Mouse (Mus musculus) midbrain, embryonic 16.5 days (tissue): Measurements from ENCODE around the gene Tmem132a. TPM values are rescaled to one million over a fixed set of nuclear protein-coding genes. Genes with fewer than 3 reads are reported as not detected.

Experiments
- ATAC-seq: fragments of 200-750 bp; cut with Nextera tagmentation; 2 replicates; pipeline ENCODE4 v1.8.0; 2017; ENCODE audit warnings: moderate TSS enrichment
- H3K27ac ChIP-seq: fragments of 300-500 bp; sonication (generic); 2 replicates; pipeline ENCODE4 v1.5.1; 2014; ENCODE audit warnings: mild to moderate bottlenecking, low read length, mixed read lengths
- H3K27me3 ChIP-seq: fragments of 300-500 bp; sonication (generic); 2 replicates; pipeline ENCODE4 v1.6.1; 2014; ENCODE audit warnings: low read depth, low read length, mixed read lengths; ENCODE audit not compliant: control insufficient read depth, insufficient read depth
- H3K36me3 ChIP-seq: fragments of 300-500 bp; sonication (generic); 2 replicates; pipeline ENCODE4 v1.6.1; 2014; ENCODE audit warnings: mild to moderate bottlenecking, low read length, moderate library complexity, mixed read lengths; ENCODE audit not compliant: control insufficient read depth, insufficient read depth
- H3K4me1 ChIP-seq: fragments of 300-500 bp; sonication (generic); 2 replicates; pipeline ENCODE4 v1.6.1; 2014; ENCODE audit warnings: mild to moderate bottlenecking, low read length, mixed read lengths; ENCODE audit not compliant: control insufficient read depth, insufficient read depth
- H3K4me2 ChIP-seq: fragments of 300-500 bp; sonication (generic); 2 replicates; pipeline ENCODE4 v1.6.1; 2014; ENCODE audit warnings: mild to moderate bottlenecking, low read length, mixed read lengths
- H3K4me3 ChIP-seq: fragments of 300-500 bp; sonication (generic); 2 replicates; pipeline ENCODE4 v1.5.1; 2014; ENCODE audit warnings: low read depth, mild to moderate bottlenecking, low read length, moderate library complexity, mixed read lengths
- H3K9ac ChIP-seq: fragments of 300-500 bp; sonication (generic); 2 replicates; pipeline ENCODE4 v1.6.1; 2014; ENCODE audit warnings: low read depth, low read length, mixed read lengths
- H3K9me3 ChIP-seq: fragments of 300-500 bp; sonication (generic); replicated peaks from 2 replicates; pipeline ENCODE4 v1.6.1; 2014; ENCODE audit warnings: mild to moderate bottlenecking, low read length, mixed read lengths; ENCODE audit not compliant: control insufficient read depth, poor library complexity, severe bottlenecking
- WGBS: fragments of 180-500 bp; shearing (Covaris S2); extraction: QIAGEN DNeasy Blood & Tissue Kit; methylation state at CpG from one replicate; pipeline ENCODE4 v1.1.7; 2014; 5-methylcytosine and 5-hydroxymethylcytosine counted together
- polyA plus RNA-seq: library from polyadenylated mRNA; unstranded; fragments of >200 nt; fragmentation: Nextera tagmentation; extraction: Ambion mirVana; gene quantifications from 2 replicates; pipeline ENCODE4 v1.2.1, GENCODE M21; 2015

The Tmem132a gene
- polyA plus RNA-seq, 1 experiment from 2014 or later = 242 TPM

DNA sequence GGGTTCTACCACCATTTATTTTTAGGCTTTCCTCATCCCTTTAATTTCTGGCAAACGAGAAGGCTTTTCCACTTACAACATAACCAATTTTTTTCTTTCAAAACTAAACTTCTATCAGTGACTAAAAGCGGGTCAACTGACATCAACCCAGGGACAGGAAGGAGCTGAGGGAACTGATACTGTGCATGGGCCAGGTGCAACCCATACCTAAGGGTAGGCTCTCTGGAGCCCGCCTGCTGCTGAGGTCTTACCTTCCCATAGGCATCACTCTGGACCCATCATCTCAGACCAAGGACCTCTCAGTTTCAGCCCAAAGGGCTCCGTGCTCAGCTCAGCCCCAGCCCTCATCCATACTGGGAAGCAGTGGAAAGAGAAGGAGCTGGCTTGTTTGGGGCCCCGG lies 41.4 kb downstream of the Tmem132a start:
- Histone ChIP-seq H3K4me1 (no peaks in the 10 kb centered on the region), H3K9ac (no peak overlapping the region), H3K4me3 (no peak overlapping the region), H3K36me3 (no peaks in the 10 kb centered on the region), H3K27ac (no peak overlapping the region), H3K9me3 (no peaks in the 10 kb centered on the region), H3K27me3 (no peaks in the 10 kb centered on the region), H3K4me2 (no peak overlapping the region)
- ATAC-seq = no peak
- 94% methylated on average over 5 of the region's 5 CpGs for WGBS

DNA sequence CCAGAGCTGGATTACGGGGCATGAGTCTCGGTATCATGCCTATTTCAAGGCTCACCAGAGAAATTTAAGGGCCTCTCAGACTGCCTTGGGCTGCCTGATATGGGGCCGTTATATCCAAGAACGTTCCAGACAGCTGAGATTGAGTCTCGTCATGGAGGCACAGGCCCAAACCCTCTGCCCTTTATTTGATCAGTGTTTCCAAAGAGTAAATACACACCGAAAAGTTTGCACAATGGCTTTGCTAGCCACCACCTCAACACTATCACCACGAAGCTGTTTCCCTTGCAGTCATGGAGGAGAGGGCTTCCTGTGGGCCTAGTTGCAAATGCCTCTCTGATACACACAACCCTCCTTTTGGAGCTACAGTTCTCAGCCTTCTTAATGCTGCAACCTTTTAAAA lies 45.7 kb downstream of the Tmem132a start:
- no peak overlapping the region for H3K9ac ChIP-seq
- no peak overlapping the region for H3K27ac ChIP-seq
- no peak overlapping the region for H3K4me3 ChIP-seq
- WGBS = 87% methylated on average over 7 of the region's 7 CpGs
- no peak overlapping the region for H3K4me2 ChIP-seq
- H3K27me3 ChIP-seq = no peaks in the 10 kb centered on the region
- ATAC-seq = no peak
- H3K36me3 ChIP-seq = no peaks in the 10 kb centered on the region
- no peaks in the 10 kb centered on the region for H3K9me3 ChIP-seq
- no peaks in the 10 kb centered on the region for H3K4me1 ChIP-seq

DNA sequence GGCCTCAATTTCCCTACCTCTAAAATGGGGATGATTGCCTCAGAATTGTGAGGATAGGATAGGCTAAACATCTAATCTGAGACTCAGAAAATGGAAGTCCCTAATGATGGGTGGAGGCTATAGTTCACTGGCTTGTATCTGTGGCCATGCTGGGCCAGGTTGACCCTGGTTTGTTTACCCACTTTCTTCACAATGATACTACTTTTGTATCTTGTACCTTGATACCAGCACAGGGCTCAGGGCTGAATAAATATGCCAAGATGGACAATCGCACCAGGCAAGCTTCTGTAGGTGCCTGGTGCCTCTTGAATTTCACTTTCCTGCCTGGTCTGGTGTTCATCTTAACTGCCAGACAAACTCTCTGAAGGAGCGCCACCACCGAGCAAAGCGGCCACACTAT lies 47.2 kb downstream of the Tmem132a start:
- Histone ChIP-seq H3K9me3 (no peaks in the 10 kb centered on the region), H3K27ac (no peak overlapping the region), H3K36me3 (no peaks in the 10 kb centered on the region), H3K27me3 (no peaks in the 10 kb centered on the region), H3K4me3 (no peak overlapping the region), H3K9ac (no peak overlapping the region), H3K4me1 (no peaks in the 10 kb centered on the region), H3K4me2 (no peak overlapping the region)
- whole genome bisulfite sequencing = 96% methylated on average over 4 of the region's 4 CpGs
- ATAC-seq = no peak

DNA sequence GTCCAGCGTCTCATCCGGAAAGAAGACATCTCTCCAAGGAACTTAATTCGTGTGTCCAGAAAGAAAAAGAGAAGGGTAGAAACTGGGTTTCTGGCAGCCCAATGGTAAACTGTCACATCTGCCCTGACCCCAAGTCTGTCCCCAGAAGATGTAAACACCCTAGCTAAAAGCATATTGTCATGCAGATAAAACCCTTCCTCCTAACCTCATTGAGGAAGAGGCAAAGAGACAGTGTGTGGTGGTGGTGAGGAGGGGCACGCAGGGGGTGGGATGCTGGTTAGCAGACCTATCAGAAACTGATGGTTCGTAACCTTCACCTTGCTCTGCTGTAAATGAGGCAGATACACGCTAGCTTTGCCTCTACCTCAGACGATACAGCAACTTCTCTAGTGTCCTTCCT lies 48.4 kb downstream of the Tmem132a start:
- H3K36me3 ChIP-seq = no peaks in the 10 kb centered on the region
- H3K27ac ChIP-seq = no peak overlapping the region
- H3K9ac ChIP-seq = no peak overlapping the region
- H3K9me3 ChIP-seq = no peaks in the 10 kb centered on the region
- 63% methylated on average over 7 of the region's 7 CpGs for WGBS
- no peak for ATAC-seq
- H3K4me3 ChIP-seq = no peak overlapping the region
- no peak overlapping the region for H3K4me2 ChIP-seq
- H3K27me3 ChIP-seq = no peaks in the 10 kb centered on the region
- H3K4me1 ChIP-seq = no peaks in the 10 kb centered on the region

DNA sequence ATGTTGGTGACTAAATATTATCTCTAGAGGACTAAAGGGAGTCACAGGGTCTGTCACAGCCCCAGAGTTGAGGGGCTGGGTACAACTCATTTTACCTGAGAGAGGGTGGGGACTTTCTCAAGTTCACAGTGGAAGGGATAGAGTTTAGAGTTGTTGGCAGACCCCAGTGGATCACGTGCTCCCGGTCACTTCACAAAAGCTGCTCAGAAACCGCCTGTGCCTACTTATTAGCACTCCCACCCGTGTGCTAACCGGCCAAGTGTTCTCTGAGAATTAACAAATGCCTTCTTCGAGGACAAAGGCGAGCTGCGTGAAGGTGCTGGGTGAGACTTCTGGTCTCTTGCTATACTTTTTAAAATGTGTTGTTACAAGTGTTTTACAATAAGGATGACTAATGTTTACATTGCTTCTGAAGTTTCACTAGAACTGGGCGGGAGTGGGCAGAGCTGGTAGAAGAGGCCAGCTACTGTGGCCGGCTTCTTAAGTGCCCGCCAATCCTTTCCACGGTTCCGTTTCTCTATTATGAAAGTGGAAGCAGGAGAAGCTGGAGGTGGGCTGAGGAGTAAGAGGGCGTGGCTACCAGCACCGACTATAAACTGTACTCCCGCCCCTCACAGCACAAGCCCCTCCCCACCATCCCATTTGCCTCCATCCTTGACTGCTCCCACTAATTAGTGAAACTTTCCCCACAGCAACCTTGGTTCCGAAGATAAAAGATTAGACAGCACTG lies 51.4 kb downstream of the Tmem132a start:
- no peaks in the 10 kb centered on the region for H3K4me1 ChIP-seq
- no peaks in the 10 kb centered on the region for H3K36me3 ChIP-seq
- ATAC-seq = no peak
- no peak overlapping the region for H3K4me2 ChIP-seq
- H3K9ac ChIP-seq = no peak overlapping the region
- no peak overlapping the region for H3K4me3 ChIP-seq
- no peaks in the 10 kb centered on the region for H3K9me3 ChIP-seq
- H3K27me3 ChIP-seq = no peaks in the 10 kb centered on the region
- H3K27ac ChIP-seq = no peak overlapping the region
- 39% methylated on average over 17 of the region's 17 CpGs for WGBS

DNA sequence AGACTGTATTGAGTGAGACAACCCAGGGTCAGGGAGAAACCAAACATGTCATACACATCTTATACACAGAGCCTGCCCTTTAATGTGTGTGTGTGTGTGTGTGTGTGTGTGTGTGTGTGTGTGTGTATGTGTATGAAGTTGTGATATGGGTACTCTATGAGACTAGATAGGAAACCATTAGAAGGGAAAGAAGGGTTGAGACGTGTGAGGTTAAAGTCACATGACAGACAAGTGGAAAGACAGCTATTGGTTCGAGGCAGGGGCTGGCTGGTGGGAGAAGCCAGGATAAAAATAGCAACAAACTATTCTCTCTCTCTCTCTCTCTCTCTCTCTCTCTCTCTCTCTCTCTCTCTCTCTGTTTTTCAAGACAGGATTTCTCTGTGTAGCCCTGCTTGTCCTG lies 53.3 kb downstream of the Tmem132a start:
- Histone ChIP-seq H3K9ac (no peak overlapping the region), H3K9me3 (no peaks in the 10 kb centered on the region), H3K27me3 (no peaks in the 10 kb centered on the region), H3K27ac (no peak overlapping the region), H3K36me3 (no peaks in the 10 kb centered on the region), H3K4me2 (no peak overlapping the region), H3K4me3 (no peak overlapping the region), H3K4me1 (no peaks in the 10 kb centered on the region)
- no peak for ATAC-seq
- WGBS = 77% methylated on average over 2 of the region's 2 CpGs

- Histone ChIP-seq H3K9me3 (no peaks in the 10 kb centered on the region), H3K4me2 (no peak overlapping the region), H3K27me3 (no peaks in the 10 kb centered on the region), H3K36me3 (no peaks in the 10 kb centered on the region), H3K27ac (no peak overlapping the region), H3K4me3 (no peak overlapping the region), H3K9ac (no peak overlapping the region), H3K4me1 (no peaks in the 10 kb centered on the region)
- no peak for ATAC-seq
- WGBS = 84% methylated on average over 6 of the region's 6 CpGs
Measured at GRCm38 (mm10) chr19:10815871-10816270, 53.9 kb downstream of the Tmem132a start.

GRCm38 (mm10) chr19:10813905-10814304 lies 55.8 kb downstream of the Tmem132a start:
- H3K4me3 ChIP-seq = no peak overlapping the region
- H3K4me1 ChIP-seq = peaks cover 10% of the 10 kb centered on the region
- WGBS = 69% methylated on average over 7 of the region's 7 CpGs
- no peaks in the 10 kb centered on the region for H3K27me3 ChIP-seq
- no peak for ATAC-seq
- no peak overlapping the region for H3K4me2 ChIP-seq
- no peak overlapping the region for H3K9ac ChIP-seq
- no peaks in the 10 kb centered on the region for H3K9me3 ChIP-seq
- no peak overlapping the region for H3K27ac ChIP-seq
- H3K36me3 ChIP-seq = no peaks in the 10 kb centered on the region

DNA sequence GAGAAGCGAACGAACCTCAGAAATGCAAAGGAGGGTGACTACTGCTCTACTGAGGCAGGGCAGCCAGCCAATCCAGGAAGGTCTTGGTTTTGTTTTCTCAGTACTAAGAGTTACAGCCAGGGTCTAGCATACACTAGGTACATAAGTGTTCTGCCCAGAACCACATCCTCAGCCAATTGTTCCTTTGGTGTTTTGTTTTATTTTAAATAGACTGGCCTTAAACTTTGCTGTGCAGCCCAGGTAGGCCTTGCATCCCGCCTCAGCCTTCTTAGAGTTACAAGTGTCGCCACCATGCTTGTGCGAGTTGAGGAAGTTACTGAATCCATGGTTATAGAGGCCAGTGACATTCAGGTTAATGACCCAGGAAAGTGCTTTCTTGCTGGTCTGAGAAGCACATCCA lies 56.7 kb downstream of the Tmem132a start:
- H3K27ac ChIP-seq = no peak overlapping the region
- no peaks in the 10 kb centered on the region for H3K27me3 ChIP-seq
- H3K4me3 ChIP-seq = no peak overlapping the region
- no peaks in the 10 kb centered on the region for H3K9me3 ChIP-seq
- peaks cover 10% of the 10 kb centered on the region for H3K4me1 ChIP-seq
- 97% methylated on average over 5 of the region's 5 CpGs for WGBS
- no peak for ATAC-seq
- H3K36me3 ChIP-seq = no peaks in the 10 kb centered on the region
- H3K9ac ChIP-seq = no peak overlapping the region
- H3K4me2 ChIP-seq = no peak overlapping the region
